ENCODE assay signal across 37 mouse cellular contexts in genomic region chr7:139723986-139724385, GRCm38 (mm10). TPM values are rescaled to one million over a fixed set of nuclear protein-coding genes. Genes with fewer than 3 reads are reported as not detected.
"Had no signal": no experiment of that assay in that cellular context is flagged by ENCODE, and none has a peak within 500 bp of the region (broad histone marks: within the 10 kb centered on the region; RNA-seq: fewer than 3 reads in every experiment).

No protein-coding gene starts in this region.

- H3K27ac ChIP-seq: limb, embryonic 10.5 days; limb, embryonic 12.5 days; limb, embryonic 13.5 days; limb, embryonic 15.5 days; liver, embryonic 12.5 days; liver, embryonic 13.5 days; liver, embryonic 14.5 days; liver, embryonic 15.5 days; lung, embryonic 15.5 days; macrophage; midbrain, embryonic 10.5 days; midbrain, embryonic 12.5 days; midbrain, embryonic 13.5 days; midbrain, embryonic 15.5 days; neural tube, embryonic 12.5 days had no signal

- DNase-seq: left cerebral cortex, postnatal 4 days; liver; liver, embryonic 13.5 days; liver, postnatal 0 days; lung, adult 18-20 months; lung, adult 2 months; lung, embryonic 14.5 days; lung, postnatal 10 days; lung, postnatal 14 days; lung, postnatal 36 days; lung, postnatal 4 days; midbrain, embryonic 14.5 days had no signal

- H3K4me1 ChIP-seq: limb, embryonic 10.5 days; limb, embryonic 12.5 days; limb, embryonic 13.5 days; limb, embryonic 15.5 days; liver, embryonic 12.5 days; liver, embryonic 13.5 days; liver, embryonic 15.5 days; lung, embryonic 15.5 days; megakaryocyte, embryonic 14.5 days; midbrain, embryonic 10.5 days; midbrain, embryonic 12.5 days; midbrain, embryonic 13.5 days; midbrain, embryonic 15.5 days; neural tube, embryonic 12.5 days had no signal

- H3K36me3 ChIP-seq: limb, embryonic 10.5 days; limb, embryonic 12.5 days; limb, embryonic 13.5 days; limb, embryonic 15.5 days; liver, embryonic 12.5 days; liver, embryonic 13.5 days; liver, embryonic 15.5 days; lung, embryonic 15.5 days; midbrain, embryonic 10.5 days; midbrain, embryonic 12.5 days; midbrain, embryonic 13.5 days; midbrain, embryonic 15.5 days; neural tube, embryonic 12.5 days had no signal

- H3K9ac ChIP-seq: limb, embryonic 12.5 days; limb, embryonic 13.5 days; limb, embryonic 15.5 days; liver, embryonic 12.5 days; liver, embryonic 13.5 days; liver, embryonic 14.5 days; liver, embryonic 15.5 days; liver, postnatal 0 days; lung, embryonic 14.5 days; lung, embryonic 15.5 days; midbrain, embryonic 12.5 days; midbrain, embryonic 13.5 days; midbrain, embryonic 15.5 days; neural tube, embryonic 12.5 days had no signal

- H3K4me3 ChIP-seq: limb, embryonic 10.5 days; limb, embryonic 12.5 days; limb, embryonic 13.5 days; limb, embryonic 15.5 days; liver, embryonic 12.5 days; liver, embryonic 13.5 days; liver, embryonic 15.5 days; lung, embryonic 15.5 days; megakaryocyte, embryonic 14.5 days; midbrain, embryonic 10.5 days; midbrain, embryonic 12.5 days; midbrain, embryonic 13.5 days; midbrain, embryonic 15.5 days; myocyte; neural tube, embryonic 12.5 days had no signal

- H3K9me3 ChIP-seq: limb, embryonic 10.5 days; limb, embryonic 12.5 days; limb, embryonic 13.5 days; limb, embryonic 15.5 days; liver, embryonic 12.5 days; liver, embryonic 13.5 days; liver, embryonic 15.5 days; lung, embryonic 15.5 days; midbrain, embryonic 10.5 days; midbrain, embryonic 12.5 days; midbrain, embryonic 13.5 days; midbrain, embryonic 15.5 days; neural tube, embryonic 12.5 days had no signal

- H3K27me3 ChIP-seq: limb, embryonic 12.5 days; limb, embryonic 13.5 days; limb, embryonic 15.5 days; liver, embryonic 12.5 days; liver, embryonic 13.5 days; liver, embryonic 15.5 days; lung, embryonic 15.5 days; midbrain, embryonic 12.5 days; midbrain, embryonic 13.5 days; midbrain, embryonic 15.5 days; neural tube, embryonic 12.5 days had no signal

- ATAC-seq: liver, embryonic 12.5 days; liver, postnatal 0 days; lung, postnatal 0 days; midbrain, embryonic 13.5 days; midbrain, embryonic 15.5 days; midbrain, embryonic 16.5 days had no signal

- H3K4me2 ChIP-seq: limb, embryonic 12.5 days; limb, embryonic 13.5 days; limb, embryonic 15.5 days; liver, embryonic 11.5 days; liver, embryonic 12.5 days; liver, embryonic 13.5 days; liver, embryonic 15.5 days; lung, embryonic 14.5 days; lung, embryonic 15.5 days; midbrain, embryonic 11.5 days; midbrain, embryonic 12.5 days; midbrain, embryonic 13.5 days; midbrain, embryonic 15.5 days; neural tube, embryonic 12.5 days had no signal

RNA-seq across cellular contexts. Expression of gene Cfap46, which starts 40.4 kb away (rescaled TPM):
- total RNA-seq: megakaryocyte progenitor cell, adult 5-6 weeks; megakaryocyte, adult 5-6 weeks; megakaryocyte-erythroid progenitor cell, adult 5-6 weeks; monocyte, adult 5-6 weeks had no signal
- polyA plus RNA-seq: liver, embryonic 11.5 days; liver, embryonic 12.5 days; liver, embryonic 13.5 days; liver, embryonic 14.5 days; liver, embryonic 15.5 days; liver, embryonic 16.5 days; liver, postnatal 0 days; macrophage had no signal
